Mouse (Mus musculus) ovary, postnatal 14 days (tissue): ENCODE data around the gene Cadm3.

ENCODE experiments used
- DNase-seq: peaks from one replicate; pipeline ENCODE4 v3.0.0; 2022; ENCODE audit warnings: low spot score

Gene Cadm3

DNA sequence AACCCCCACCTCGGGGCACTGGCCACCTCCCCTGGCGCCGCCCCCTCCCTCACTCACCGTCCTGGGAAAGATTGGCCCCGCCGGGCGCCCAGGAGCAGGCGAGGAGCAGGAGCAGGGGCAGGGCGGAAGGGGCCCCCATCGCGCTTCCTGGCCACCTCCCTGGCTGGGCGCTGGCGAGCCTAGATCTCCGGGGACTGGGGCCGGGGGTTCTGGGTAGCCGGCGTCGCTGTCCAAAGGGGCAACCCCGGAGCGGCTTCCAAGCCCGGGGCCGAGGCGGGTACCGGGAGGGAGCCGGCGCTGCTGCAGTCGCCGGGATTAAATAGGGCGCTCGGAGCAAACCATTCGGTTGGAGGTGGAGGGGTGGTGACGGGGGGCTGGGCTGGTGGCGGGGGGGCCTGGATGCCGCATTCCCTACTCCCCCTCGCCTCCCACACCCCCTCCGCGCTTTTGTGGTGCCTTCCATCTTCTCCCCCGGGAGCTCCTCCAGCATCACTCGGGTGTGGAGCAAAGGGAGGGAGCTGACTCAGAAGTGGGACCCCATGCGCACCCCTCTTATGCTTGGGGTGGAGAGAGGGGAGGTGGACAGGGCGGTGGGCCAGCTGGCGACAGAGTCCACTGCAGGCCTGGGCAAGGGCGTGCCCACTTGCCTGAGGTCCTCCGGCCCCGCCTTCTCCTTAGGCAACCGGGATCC lies at the start of gene Cadm3:
Gene Cadm3 (minus strand): TSS at position 340 of the 691 bp plus-strand sequence.
- DNase-seq = no peak

DNA sequence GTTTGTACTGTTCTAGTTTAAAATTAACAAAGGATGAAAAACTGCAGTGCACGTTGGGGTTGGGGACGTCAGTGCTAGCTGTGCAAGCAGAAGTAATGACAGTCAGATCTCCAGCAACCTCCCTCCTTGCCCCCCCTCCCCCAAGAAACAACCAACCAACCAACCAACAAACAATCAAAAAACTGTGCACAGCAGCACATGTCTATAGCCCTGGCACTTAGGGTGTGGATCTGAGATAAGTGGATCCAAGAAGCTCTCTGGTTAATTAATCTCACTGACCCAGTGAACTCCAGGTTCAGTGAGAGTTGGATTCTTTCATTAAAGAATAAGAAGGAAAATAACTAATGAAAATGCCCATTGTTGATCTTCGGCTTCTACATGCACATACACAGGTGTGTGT lies 47.1 kb upstream of the Cadm3 start:
- no peak for DNase-seq

DNA sequence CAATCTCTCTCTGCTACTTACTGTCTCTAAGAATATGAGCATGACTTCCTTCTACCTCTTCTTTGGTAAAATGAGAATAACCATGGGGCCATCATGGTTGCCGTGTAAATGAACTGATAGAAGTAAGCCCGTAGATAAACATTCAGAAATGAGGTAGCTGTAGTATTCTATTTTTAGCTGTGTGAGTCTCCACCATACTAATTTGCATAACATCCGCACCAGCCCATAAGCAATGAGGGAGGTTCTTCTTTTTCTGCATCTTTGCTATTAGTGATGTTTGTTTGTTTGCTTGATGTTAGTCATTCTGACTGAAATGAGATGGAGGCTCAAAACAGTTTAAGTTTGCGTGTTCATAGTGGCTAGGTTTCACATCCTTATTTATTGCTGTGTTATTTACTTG lies 44.4 kb upstream of the Cadm3 start:
- no peak for DNase-seq

DNA sequence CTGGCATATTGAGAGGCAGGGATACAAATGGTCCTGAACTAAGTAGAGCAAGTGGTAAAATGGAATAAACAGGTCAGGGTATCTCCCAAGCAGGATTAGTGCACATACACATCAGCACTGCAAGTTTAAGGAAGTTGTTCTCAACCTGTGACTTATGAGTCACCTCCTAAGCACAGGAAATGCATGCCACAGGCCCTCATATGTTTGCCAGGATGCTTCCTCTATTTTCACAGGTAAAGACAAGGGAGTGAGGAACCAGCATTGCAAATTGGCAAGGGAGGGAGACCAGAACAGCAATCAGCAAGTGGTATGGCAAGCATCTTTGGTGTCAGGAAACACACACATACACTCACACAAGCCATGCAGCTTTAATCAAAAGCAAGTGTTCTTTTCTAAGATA lies 41.6 kb upstream of the Cadm3 start:
- DNase-seq = no peak

DNA sequence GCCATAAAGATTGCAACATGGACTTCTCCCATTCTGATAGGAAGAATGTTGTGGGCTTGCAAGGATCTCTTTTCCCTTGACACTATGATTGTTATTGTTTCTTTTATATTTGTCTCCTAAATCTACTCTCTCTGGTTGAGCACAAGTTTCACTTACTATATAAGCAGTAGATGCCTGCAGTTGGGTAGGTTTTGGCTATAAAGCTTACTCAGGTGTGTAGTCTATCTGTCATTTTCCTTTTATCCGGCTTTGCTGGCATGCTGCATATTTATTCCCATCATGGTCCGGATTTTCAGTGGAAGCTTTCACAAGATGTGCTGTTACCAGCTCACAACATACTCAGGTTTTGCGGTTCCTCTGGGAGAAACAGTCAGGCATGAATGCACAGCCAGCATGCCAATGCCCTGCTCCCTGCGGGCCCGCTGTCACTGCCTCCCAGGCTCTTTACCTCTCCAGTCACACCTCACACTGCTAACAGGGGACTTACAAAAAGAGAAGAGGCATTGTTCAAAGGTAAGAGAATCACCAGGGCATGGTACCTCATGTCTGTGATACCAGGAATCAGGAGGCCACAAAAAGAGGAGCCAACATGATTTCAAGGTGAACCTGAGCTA lies 37.3 kb upstream of the Cadm3 start:
- DNase-seq = no peak

DNA sequence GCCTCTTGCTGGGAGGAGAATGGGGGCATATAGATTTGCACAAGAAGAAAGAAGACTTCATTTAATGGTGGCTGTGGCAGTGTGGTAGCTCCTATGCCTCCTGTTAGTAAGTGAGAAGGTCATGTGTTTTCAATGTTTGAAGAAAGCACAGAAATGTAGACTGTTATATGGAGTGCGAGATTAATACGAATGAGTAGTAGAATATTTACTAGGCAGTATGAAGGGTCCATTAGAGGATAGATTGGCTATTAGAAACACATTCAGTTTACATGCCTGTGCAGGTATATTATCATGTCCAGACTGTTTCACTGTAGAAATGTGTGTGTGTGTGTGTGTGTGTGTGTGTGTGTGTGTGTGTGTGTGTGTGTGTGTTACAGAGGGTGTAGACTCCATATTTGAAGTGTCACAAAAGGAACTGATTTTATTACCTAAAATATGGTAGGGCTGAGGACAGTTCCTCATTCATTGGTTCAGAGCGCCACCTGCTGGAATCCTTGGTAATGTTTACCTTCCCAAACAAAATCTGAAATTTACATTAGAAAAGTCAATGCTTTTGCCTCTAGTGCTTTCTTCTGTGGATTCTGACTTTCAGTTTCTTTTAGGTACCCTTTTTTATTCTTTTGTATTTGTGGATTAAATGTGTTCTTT lies 31.0 kb upstream of the Cadm3 start:
- peak; percentile 48 for DNase-seq

DNA sequence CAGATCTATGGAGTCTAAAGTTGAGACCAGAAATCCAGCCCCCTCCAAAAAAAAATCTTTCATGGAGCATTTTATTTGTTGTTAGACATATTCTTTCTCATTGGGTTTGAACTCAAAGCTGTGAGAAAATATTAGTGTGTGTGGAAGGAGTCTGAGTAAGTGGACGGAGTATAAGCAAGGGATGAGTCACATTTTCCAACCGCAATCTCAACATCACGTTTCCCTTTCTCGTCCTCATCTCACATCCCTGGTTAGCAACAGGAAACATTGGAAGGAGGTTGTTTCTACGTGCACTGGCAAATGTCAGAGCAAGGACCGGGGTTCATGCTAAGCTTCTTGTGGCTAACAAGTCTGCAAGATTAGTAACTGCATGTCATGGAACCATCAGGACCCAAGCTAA lies 24.3 kb upstream of the Cadm3 start:
- no peak for DNase-seq

DNA sequence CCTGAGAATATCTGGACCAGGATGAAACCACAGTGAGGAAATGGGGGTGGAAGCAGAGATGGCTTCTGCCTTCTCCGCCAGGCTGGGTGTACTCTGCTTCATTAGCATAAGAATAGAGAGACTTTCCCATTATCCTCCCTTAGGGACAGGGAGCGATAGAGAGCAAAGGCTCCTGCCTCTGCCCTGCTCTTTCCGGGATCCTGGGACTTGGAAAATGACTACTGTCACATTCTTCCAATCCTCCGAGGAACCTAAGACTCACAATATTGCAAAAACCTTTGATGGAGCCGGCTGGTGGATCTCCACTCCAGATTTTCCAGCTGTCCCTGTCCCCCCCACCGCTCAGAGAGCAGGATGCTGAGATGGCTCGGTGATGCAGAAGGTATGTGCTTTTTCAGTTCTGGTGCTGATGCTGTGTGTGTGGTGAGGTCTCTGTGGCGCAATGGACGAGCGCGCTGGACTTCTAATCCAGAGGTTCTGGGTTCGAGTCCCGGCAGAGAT lies 22.5 kb upstream of the Cadm3 start:
- no peak for DNase-seq

DNA sequence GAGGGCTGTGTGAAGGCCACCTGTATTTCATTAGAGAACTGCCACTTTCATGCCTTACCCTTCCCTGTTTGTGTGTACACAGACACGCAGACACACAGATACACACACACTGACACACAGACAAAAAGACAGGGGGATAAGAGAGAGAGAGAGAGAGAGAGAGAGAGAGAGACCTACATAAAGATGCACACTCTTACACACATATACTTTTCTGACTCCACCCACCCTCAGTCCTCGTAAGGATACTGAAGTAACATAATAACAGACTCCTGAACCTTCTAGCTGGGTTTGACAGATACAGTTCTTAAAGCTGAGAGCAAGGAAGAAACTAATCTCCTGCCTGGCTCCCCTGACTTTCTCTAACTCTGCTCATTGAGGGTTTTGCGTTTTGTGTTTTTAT lies 21.9 kb upstream of the Cadm3 start:
- no peak for DNase-seq

DNA sequence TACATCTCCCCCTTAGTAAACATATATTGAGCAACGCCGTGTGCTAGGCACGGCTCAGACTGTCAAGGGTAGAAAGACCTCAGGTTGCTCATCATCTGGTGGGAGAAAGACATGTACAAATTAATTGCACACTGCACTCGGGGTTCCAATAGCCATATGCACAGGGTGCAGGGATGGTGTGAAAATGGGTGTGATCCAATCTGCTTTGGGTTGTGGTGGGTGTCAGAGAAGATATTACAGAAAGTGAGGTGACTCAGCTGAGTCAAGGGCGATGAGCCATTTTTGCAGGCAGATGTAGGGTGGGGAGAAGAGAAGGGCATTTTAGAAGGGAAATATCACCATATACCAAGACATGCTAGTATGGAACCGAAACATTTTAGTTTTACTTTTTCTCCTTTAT lies 13.9 kb upstream of the Cadm3 start:
- DNase-seq = no peak

DNA sequence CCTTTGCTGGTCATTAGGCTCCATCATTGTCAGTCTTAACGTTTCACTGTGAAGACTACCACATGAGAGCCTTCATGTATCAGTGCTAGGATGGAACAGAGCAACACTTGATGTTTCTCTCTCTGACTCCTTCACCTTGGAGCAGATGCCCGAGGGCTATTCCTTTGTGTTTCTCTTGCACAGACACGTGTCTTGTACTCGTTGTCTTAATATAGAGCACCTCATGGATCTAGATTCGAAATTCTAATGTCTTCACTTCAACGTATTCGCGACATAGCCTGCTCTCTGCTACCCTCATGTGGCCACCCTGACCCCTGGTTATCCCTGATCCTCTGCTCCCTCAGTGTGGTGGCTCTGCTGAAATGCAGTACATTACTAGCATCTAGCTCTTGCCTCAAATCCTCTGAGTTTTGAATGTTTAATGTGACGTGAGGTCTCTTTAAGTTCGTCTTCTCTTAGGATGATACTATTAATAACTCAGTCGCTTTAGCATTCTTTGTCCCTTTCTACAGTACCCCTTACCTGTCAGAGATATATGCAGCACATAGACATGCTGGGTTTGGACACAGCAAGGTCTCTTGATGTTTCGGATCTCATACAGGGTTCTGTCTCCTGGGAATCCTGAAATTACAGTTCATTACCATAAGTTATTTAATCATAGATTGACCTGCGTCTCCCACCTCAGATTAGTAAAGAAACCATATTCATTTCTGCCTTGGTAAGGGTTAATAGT lies 10.1 kb upstream of the Cadm3 start:
- peak; percentile 27 for DNase-seq

DNA sequence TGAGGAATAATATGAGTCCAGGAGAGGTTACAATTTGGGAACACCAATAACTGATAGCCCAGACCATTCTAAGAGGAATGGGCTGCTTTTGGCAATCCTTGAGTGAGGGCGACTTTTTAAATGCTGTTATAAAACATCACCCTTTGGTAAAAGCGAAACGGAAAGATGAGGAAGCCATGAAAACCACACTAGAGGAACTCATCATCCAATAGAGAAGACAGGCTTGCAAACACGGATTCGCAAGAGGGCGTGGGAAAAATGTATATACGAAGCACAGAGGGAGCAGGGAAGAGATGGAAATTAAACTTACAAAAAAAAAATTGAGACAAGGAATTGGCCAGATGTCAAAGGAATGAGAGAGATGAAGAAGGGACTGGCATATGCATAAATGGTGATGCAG lies 6.5 kb upstream of the Cadm3 start:
- DNase-seq = no peak

DNA sequence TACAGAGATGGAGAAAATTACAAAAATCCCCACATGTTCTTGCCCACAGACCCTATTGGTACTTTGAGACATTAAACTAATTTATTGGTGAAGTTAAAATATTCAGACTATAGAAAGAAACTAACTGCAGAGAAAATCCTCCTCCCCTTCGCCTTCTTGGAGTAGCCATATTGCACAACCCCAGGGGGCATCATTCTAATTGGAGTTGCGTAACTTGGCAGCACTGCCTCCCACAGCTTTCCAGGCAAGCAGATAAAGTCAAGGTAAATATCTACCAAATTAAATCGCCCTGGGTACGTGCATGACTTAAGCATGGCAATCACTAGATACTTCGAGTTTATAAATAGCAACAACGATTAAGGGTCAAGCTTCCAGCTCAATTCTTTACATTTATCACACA lies 4.1 kb upstream of the Cadm3 start:
- DNase-seq = no peak

DNA sequence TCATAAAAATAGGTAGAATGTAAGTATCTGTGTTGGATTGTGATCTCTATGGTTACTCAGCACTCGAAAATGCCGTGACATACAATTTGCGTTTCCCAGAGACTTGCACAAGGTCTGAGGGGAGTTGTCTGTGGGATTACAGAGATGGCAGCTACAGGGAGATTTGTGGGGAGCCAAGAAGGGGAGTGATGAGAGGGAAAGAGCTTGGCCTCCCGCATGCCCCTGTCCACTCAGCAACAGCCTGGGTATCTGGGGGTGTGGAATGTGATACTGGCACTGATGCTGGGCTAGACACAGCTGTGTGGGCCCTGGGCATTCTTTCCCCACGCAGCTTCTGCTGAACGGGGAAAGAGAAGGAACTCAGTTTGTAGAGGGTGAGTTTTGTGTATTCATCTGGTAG lies 3.0 kb upstream of the Cadm3 start:
- DNase-seq = no peak

DNA sequence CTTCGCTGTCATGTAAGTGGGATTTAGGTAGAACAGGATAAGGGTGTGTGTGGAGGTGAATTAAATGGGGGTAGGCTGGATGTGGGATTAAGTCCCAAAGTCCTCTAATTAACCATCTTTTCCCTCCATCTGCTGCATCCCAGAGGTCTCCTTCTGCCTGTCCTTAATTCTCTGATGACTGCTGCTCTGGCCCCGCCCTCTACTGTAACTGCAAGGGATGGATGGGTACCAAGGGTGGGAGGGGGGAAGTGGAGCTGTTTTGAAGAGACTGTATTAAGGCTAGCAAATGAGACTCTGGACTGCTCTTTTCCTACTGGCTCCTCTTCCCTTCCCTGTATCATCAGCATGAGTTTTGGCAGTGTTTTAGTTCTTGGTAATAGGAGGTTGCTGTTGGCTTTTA lies 2.1 kb upstream of the Cadm3 start:
- DNase-seq = no peak

DNA sequence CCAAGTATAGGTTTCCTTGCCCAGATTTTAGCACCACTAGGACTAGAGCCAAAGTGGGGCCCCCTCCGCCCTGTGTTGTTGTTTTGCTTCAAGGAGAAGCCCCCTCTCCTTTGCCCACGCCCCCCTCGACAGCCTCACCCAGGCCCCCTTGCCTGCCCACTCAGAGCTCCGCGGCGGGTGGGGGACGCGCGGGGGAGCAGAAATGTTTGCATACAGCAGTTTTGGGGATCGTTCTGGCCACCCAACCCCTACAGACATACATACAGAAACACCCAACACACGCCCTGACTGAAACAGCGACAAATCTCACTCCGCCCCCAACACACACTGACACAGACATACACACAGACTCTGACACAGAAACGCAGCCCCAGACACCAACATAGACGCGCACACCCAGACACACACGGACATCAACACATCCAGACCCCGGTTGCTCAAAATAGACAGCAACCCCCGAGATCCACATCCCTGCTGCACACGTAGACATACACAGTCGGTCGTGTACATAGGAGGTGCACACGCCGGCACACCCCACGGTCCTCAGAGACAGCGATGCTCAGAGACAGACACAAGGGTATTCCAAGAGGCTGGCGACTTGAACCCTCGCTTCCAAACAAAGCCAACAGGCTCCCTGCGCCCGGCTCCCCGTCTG lies 667 bp downstream of the Cadm3 start:
- DNase-seq = no peak

DNA sequence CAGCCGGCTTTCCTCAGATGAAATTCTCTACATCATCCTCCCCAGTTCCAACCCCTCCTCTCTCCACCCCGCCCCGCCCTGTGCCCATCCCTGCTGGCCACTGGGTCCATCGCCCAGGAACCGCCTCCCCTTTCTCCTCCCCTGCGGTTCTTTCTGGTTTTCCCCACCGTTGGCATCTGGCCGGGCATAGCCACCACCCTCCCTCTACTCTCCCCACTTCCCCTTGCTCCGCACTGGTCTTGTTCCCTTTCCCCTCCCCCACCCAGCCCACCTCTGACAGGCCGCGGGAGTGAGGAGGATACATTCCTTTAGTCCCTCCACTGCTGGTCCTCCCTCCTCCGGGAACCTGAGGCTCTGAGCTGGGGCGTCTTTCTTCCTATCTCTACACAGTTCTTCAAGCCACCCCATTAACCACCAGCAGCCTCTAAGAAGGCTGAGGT lies 1.5 kb downstream of the Cadm3 start:
- no peak for DNase-seq

DNA sequence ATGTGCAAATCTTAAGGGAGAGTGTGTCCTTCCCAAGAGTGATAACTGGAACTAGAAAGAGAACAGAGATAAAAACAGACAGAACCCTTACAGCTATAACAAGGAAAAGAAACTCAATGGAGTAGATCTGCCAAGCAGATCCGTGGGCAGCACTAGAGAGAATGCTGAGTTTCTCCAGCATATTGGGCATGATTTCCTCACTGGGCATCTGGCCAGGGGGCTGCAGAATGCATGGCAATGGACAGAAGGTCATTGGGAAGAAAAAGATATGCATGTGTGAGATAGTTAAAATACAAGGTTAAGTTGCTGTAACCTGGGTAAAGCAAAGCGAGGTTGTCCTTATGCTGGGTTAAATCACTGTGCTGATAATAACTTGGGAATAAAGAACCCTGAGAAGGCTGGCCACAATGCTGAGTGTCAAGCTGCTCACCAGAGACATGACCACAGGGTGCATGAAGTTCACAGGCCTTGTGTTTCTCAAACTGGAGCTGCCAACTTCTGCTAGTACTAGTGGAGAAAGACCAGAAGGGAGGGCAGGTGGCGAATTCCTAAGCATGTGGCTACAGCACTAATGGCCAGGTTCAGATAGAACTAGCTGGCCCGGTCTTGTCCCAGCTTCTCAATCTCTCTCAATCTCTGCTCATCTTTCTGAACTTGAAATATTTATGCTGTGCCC lies 3.2 kb downstream of the Cadm3 start:
- no peak for DNase-seq

DNA sequence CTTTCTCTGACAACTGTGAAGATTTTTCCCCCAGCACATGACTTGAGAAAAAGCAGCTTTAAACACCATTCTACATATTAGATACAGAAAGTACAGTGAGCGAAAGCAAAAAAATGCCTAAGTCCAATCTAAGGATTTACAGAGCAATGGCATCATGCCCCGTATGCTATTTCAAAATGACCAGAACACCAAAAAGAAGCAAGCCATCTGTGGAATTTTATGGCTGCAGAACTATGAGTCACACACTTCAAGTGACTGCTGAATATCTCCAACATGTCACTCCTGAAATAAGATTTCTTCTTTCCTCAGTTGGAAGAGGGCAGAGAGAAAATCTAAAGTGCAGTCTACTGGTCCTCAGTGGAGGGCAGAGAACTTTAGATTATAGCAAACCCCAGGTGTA lies 4.1 kb downstream of the Cadm3 start:
- DNase-seq = no peak

DNA sequence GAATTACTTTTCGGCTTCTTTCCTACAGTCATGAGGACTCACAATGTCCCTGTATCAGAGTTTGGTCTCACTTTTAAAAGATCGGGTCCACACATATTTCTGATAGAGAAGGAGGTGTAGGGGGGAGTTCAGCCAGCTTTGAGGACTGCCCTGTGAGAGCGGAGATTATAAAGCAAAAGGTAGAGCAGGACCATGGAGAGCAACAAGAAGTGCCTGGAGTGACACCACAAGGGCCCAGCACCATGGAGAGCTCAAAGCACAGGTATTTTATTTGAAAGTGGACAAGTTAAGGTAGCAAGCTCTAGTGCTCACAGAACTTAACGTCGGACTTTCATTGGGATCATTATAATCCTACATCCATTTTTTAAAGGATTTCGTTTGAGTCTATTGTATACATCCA lies 5.8 kb downstream of the Cadm3 start:
- DNase-seq = peak; percentile 61

DNA sequence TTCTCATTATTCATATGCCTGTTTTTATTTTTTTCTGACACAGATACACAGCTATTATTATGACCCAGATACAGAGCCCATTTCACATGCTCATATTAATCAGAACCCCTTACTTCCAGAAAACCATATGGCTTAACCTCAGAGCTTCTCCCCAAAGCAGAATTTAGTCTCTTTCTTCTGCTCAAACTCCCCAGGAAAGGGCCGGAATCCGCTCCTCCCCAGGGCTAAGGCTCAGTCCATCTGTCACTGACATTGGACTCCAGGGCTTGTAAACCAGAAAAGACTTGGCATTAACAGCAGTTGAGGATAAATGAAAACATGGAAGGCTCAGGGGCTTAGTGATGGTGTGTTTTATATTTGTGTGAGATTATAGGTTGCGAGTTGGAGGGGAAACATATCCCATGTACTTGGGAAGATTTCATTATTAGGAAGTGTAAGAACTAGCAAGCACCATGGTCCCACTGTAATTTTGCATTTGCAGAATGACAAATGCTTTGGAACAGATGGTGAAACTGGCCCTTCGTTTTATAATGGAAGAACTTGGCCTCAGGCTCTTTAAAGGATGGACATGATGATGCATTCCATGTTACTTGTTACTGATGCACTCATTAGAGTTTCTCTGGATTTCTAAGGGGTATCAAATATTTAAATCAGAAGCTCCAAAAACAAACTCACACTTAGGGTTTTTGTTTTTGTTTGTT lies 7.8 kb downstream of the Cadm3 start:
- no peak for DNase-seq
